Mouse (Mus musculus) olfactory bulb, adult 2 months (tissue): ENCODE measurements at regions not wholly inside any gene's neighbourhood (a gene's known extent, or its start where the extent isn't known, plus 50 kb on each side); places are given as distances from the start of the nearest gene placed in this dataset.

Source experiments
- H3K27ac ChIP-seq: fragments of 200-500 bp; 2 replicates; pipeline ENCODE4 v1.5.1; 2012; ENCODE audit warnings: low read depth, low read length; ENCODE audit not compliant: insufficient read depth
- H3K4me1 ChIP-seq: fragments of 200-500 bp; 2 replicates; pipeline ENCODE4 v1.6.1; 2012; ENCODE audit warnings: low read length; ENCODE audit not compliant: control insufficient read depth, insufficient read depth
- H3K4me3 ChIP-seq: fragments of 200-500 bp; 2 replicates; pipeline ENCODE4 v1.5.1; 2012; ENCODE audit warnings: mild to moderate bottlenecking, low read depth, low read length, moderate library complexity; ENCODE audit not compliant: insufficient read depth
- CTCF ChIP-seq: fragments of 200-500 bp; IDR thresholded peaks from 2 replicates; pipeline ENCODE4 v1.5.1; 2012; ENCODE audit warnings: low read depth, mild to moderate bottlenecking, low read length, moderate library complexity; ENCODE audit not compliant: insufficient read depth
- POLR2A ChIP-seq: fragments of 200-500 bp; IDR thresholded peaks from 2 replicates; pipeline ENCODE4 v1.6.1; 2012; ENCODE audit warnings: mild to moderate bottlenecking, low read depth, low read length, moderate library complexity; ENCODE audit not compliant: insufficient read depth
- WGBS: fragments of 180-500 bp; shearing (Covaris S2); methylation state at CpG from one replicate; pipeline ENCODE4 v1.1.7; 2018; 5-methylcytosine and 5-hydroxymethylcytosine counted together

GRCm38 (mm10) chr11:17393832-17394231, 136.5 kb downstream of the C1d start:
- H3K4me1 ChIP-seq, result no peaks in the 10 kb centered on the region
- no peak overlapping the region for H3K27ac ChIP-seq
- H3K4me3 ChIP-seq, result no peak overlapping the region
- 72% methylated on average over 6 of the region's 6 CpGs for WGBS
- TF ChIP-seq POLR2A (no peak), CTCF (no peak)

GRCm38 (mm10) chr11:17414531-17414930, 157.2 kb downstream of the C1d start:
- 24% methylated on average over 1 of the region's 1 CpGs for WGBS
- TF ChIP-seq POLR2A, result no peak
- TF ChIP-seq CTCF, result no peak
- Histone ChIP-seq H3K4me1 (no peaks in the 10 kb centered on the region), H3K4me3 (no peak overlapping the region), H3K27ac (no peak overlapping the region)

DNA sequence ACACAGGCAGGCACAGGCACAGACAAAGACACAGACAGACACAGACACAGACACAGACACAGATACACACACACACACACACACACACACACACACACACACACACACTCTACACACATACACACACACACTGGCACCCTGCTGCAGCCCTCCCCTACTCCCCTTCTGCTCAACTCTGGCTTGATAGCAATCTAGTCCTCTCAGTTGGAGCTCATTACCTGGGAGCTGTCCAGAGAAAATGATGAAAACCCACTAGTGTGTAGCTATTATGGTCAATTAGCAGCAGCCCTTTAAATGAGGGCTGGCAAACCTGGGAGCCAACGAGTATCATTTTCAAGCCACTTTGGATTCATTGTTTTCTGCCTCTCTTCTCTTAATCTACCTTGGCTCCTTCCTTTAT, 157.8 kb downstream of the C1d start:
- TF ChIP-seq CTCF, result no peak
- TF ChIP-seq POLR2A, result no peak
- H3K4me1 ChIP-seq, result no peaks in the 10 kb centered on the region
- WGBS, result 26% methylated on average over 1 of the region's 1 CpGs
- H3K27ac ChIP-seq, result no peak overlapping the region
- H3K4me3 ChIP-seq, result no peak overlapping the region

DNA sequence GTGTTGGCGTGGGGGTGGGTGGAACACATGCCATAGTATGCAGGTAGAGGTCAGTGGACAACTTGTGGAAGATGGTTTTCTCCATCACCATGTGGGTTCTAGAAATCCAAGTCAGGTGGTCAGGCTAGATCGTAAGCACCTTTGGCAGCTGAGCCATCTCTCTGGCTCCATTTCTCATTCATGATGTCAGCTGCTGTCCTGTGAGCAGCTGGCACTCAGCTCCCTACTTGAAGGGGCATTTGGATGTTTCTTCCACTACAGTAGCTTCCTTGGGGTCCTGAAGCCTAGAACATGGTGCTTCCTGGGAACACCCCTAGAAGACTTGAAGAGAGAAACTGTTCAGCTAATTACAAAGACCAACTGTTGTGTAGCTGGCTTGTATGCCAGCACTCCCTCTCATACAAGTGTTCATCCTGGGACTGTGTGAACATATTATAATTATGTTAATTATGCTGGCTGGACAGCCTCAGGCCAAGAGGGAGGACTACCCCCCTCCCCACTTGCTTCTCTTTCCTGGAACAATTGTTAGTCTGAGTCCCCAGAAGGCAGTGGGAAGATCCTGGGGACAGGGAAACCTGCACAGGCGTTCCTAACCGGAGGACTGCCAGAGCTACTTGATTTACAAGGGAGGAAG, 160.4 kb downstream of the C1d start:
- H3K4me3 ChIP-seq, result no peak overlapping the region
- H3K27ac ChIP-seq, result no peak overlapping the region
- WGBS, result 63% methylated on average over 4 of the region's 4 CpGs
- TF ChIP-seq POLR2A (no peak), CTCF (no peak)
- H3K4me1 ChIP-seq, result no peaks in the 10 kb centered on the region

GRCm38 (mm10) chr11:17442133-17442532, 184.8 kb downstream of the C1d start:
- Histone ChIP-seq H3K4me3 (no peak overlapping the region), H3K4me1 (no peaks in the 10 kb centered on the region), H3K27ac (no peak overlapping the region)
- TF ChIP-seq POLR2A (no peak), CTCF (no peak)
- WGBS, result 55% methylated on average over 4 of the region's 4 CpGs

GRCm38 (mm10) chr11:17449289-17449688, 191.9 kb downstream of the C1d start:
- TF ChIP-seq CTCF (no peak), POLR2A (no peak)
- Histone ChIP-seq H3K4me1 (no peaks in the 10 kb centered on the region), H3K4me3 (no peak overlapping the region), H3K27ac (no peak overlapping the region)
- 82% methylated on average over 7 of the region's 7 CpGs for WGBS

DNA sequence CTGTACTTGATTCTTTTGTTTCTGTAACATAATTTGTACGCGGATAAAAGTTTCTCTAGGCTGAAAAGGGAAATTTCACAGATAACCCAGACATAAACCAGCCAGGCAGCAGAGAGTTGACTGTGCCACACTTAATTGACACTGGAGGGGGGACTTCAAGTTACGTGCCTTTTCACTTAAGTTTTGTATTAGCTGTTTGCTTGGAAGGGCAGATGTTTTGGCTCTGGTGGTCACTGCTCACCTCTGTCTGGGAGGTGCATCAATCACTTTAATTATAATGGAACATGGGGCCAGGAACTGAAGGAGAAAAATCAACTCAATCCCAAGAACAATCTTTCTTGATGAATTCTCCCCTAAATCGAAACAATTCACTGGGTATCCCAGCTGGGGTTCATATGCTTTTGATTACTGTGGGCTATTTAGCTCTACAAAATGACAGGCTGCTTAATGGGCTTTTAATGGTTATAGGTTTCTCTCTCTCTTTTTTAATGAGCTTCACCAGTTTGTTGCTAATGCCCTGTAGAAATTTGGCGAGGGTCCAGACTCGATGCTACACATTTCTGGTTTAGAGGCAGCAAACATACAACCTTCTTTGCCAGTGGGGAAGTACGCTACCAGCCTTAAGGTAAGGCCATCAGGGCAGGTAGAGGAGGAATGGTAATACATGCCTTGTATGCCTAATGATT, 193.1 kb downstream of the C1d start:
- H3K27ac ChIP-seq, result no peak overlapping the region
- 76% methylated on average over 7 of the region's 7 CpGs for WGBS
- H3K4me3 ChIP-seq, result no peak overlapping the region
- H3K4me1 ChIP-seq, result no peaks in the 10 kb centered on the region
- TF ChIP-seq POLR2A (no peak), CTCF (no peak)

DNA sequence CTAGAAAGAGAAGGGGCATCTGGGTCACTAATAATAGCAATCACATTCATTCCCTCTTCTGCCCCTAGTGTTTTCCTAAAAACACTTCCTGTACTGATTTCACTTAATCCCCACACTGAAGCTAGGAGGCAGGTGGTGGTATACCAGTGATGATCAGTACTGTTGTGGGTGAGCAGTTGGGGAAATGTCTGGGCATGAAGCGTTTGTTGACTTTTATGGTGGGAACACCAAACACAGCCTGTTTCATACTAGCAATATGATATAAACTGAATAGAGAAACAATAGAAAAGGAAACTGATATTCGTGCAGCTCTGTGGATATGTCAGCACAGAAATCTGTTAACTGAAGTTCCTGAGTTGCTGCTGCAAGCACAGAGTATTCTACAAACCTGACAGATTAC, 194.1 kb downstream of the C1d start:
- 88% methylated on average over 2 of the region's 2 CpGs for WGBS
- no peak overlapping the region for H3K4me3 ChIP-seq
- H3K27ac ChIP-seq, result no peak overlapping the region
- no peak for TF ChIP-seq CTCF
- no peak for TF ChIP-seq POLR2A
- H3K4me1 ChIP-seq, result no peaks in the 10 kb centered on the region

DNA sequence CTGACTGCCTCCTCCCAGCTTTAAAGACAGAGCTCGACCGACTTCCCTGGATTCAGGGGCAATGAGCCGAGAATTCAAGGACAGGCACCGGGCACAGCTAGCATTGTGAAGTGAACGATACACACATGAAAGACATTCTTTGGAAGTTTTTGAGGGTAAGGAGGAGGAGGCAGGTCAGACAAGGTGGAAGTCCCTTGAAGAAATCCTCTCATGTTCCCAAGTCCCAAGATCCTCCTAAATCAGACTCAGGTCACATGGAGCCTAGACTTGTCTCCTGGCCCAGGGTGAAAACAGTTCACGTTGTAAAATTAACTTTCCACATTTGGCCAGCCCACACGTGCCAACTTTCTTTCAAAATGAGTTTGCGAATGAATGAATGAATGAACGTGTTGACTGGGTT, 196.2 kb downstream of the C1d start:
- 48% methylated on average over 9 of the region's 9 CpGs for WGBS
- Histone ChIP-seq H3K27ac (no peak overlapping the region), H3K4me1 (no peaks in the 10 kb centered on the region), H3K4me3 (no peak overlapping the region)
- TF ChIP-seq CTCF (no peak), POLR2A (no peak)
